Mouse (Mus musculus) E14TG2a.4 (cell line): ENCODE results near the gene Smpd3.
A peak's percentile ranks its signal among the peaks of the same experiment; 100 is the strongest.

ENCODE experiments used
- H3K27me3 ChIP-seq: 2 replicates; pipeline ENCODE4 v1.6.1; 2014; ENCODE audit warnings: low read length, control low read depth; ENCODE audit not compliant: insufficient read depth
- H3K36me3 ChIP-seq: 2 replicates; pipeline ENCODE4 v1.6.1; 2014; ENCODE audit warnings: low read length, control low read depth; ENCODE audit not compliant: insufficient read depth
- H3K4me1 ChIP-seq: replicated peaks from 2 replicates; pipeline ENCODE4 v1.6.1; 2014; ENCODE audit warnings: low read depth, low read length, control low read depth
- H3K4me3 ChIP-seq: replicated peaks from 2 replicates; pipeline ENCODE4 v1.5.1; 2014; ENCODE audit warnings: mild to moderate bottlenecking, low read length
- H3K9me3 ChIP-seq: 2 replicates; pipeline ENCODE4 v1.6.1; 2014; ENCODE audit warnings: low read length, control low read depth
- CTCF ChIP-seq: conservative IDR thresholded peaks from 2 replicates; pipeline ENCODE4 v1.5.1; 2014; ENCODE audit warnings: low read length
- NANOG ChIP-seq: IDR thresholded peaks from 2 replicates; pipeline ENCODE4 v1.6.1; 2014; ENCODE audit warnings: borderline replicate concordance, low read length, mixed read lengths
- POU5F1 ChIP-seq: IDR thresholded peaks from 2 replicates; pipeline ENCODE4 v1.6.1; 2014; ENCODE audit warnings: low read length, borderline replicate concordance

Gene Smpd3

GRCm38 (mm10) chr8:106337852-106338521 lies at the start of gene Smpd3:
TSS of gene Smpd3 (minus strand) at chr8:106337988.
- H3K4me3 ChIP-seq = peak within 1 kb of the TSS; percentile 78
- no peaks in the 10 kb centered on the region for H3K9me3 ChIP-seq
- peaks cover 35% of the 10 kb centered on the region for H3K4me1 ChIP-seq
- peaks cover 36% of the 10 kb centered on the region for H3K27me3 ChIP-seq
- no peaks in the 10 kb centered on the region for H3K36me3 ChIP-seq
- TF ChIP-seq NANOG (no peak), CTCF (no peak), POU5F1 (no peak)

- Histone ChIP-seq H3K4me3 (no peak overlapping the region), H3K9me3 (no peaks in the 10 kb centered on the region), H3K36me3 (no peaks in the 10 kb centered on the region), H3K4me1 (no peaks in the 10 kb centered on the region), H3K27me3 (peaks cover 19% of the 10 kb centered on the region; the same call in 1 of the 2 replicates)
- no peak for TF ChIP-seq POU5F1
- no peak for TF ChIP-seq NANOG
- no peak for TF ChIP-seq CTCF
Observed at GRCm38 (mm10) chr8:106381026-106381425, 43.2 kb upstream of the Smpd3 start.

DNA sequence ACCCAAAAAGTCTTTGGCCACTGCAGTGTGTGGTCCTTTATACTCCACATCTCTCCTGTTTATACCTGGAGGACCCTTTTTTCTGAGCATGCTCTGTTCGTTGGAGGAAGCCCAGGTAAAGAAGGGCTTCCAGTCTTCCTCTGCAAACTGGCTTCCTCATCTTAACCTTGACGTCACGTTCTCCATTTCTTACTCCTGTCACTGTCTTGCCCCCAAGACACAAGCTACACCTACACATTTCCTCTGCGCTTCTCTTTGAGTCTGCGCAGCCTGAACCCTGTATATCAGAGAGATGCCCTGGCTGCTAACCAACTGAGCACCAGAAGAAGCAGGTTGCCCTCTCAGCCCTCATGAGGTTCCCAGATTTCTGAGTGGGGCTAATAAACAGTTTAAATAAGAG lies 41.6 kb upstream of the Smpd3 start:
- no peaks in the 10 kb centered on the region for H3K9me3 ChIP-seq
- no peaks in the 10 kb centered on the region for H3K4me1 ChIP-seq
- H3K36me3 ChIP-seq = no peaks in the 10 kb centered on the region
- no peak for TF ChIP-seq NANOG
- TF ChIP-seq POU5F1 = no peak
- no peak for TF ChIP-seq CTCF
- H3K27me3 ChIP-seq = peaks cover 17% of the 10 kb centered on the region; the same call in 1 of the 2 replicates
- H3K4me3 ChIP-seq = no peak overlapping the region

DNA sequence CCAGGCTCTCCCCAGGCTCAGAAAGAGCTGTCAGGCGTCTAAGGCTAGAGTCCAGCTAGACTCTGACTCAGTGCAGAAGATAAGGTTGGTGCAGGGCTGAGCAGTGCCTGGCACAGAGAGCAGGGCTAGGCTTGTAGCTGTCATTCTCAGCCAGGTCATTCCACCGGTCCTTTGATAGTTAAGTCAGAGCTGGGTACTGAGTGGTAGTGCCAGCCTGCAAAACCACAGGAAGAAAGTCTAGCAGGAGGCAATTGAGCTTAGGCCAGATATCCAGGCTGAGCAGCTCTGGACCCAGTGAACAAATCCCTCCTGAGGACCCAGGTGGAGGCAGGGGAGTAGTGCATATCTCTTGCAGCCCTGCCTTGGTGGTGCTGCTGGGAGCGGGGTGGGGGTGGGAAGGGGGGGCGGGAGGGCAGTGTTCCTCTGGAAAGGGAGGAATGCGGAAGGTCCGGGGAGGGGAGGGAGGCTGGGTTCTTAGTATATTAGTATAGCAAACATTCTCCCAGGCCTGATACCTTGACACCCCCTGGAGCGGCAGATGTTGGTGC lies 40.8 kb upstream of the Smpd3 start:
- no peaks in the 10 kb centered on the region for H3K36me3 ChIP-seq
- H3K27me3 ChIP-seq = peaks cover 10% of the 10 kb centered on the region; the same call in 1 of the 2 replicates
- H3K4me3 ChIP-seq = no peak overlapping the region
- no peaks in the 10 kb centered on the region for H3K9me3 ChIP-seq
- TF ChIP-seq CTCF (no peak), POU5F1 (no peak), NANOG (no peak)
- no peaks in the 10 kb centered on the region for H3K4me1 ChIP-seq

DNA sequence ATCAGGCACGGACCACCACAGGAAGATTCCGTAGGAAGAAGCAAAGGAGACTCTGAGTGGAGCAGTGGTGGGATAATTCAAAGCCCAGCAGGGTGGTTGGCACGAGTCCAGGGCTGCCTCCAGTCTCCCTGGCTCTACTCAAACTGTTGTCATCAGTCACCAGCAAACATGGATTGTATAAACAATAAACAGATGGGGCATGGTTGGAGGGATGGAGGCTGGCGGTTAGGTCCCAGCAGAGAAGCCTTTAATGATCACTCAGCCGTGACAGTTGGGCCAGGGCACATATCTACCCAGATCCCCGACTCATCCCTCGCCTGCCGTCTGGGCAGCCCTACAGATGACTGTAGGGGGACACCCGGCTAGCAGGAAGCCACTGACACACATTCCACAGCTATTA lies 39.1 kb upstream of the Smpd3 start:
- no peak for TF ChIP-seq NANOG
- TF ChIP-seq POU5F1 = no peak
- TF ChIP-seq CTCF = no peak
- H3K36me3 ChIP-seq = no peaks in the 10 kb centered on the region

GRCm38 (mm10) chr8:106375957-106376356 lies 38.2 kb upstream of the Smpd3 start:
- TF ChIP-seq NANOG (no peak), POU5F1 (no peak), CTCF (no peak)
- H3K9me3 ChIP-seq = no peaks in the 10 kb centered on the region
- H3K4me3 ChIP-seq = no peak overlapping the region
- H3K4me1 ChIP-seq = no peaks in the 10 kb centered on the region
- peaks cover 6% of the 10 kb centered on the region; the same call in 1 of the 2 replicates for H3K27me3 ChIP-seq
- H3K36me3 ChIP-seq = no peaks in the 10 kb centered on the region

More for the DNA sequence above, 39.1 kb upstream of the Smpd3 start:
- no peaks in the 10 kb centered on the region for H3K9me3 ChIP-seq
- no peak overlapping the region for H3K4me3 ChIP-seq
- H3K27me3 ChIP-seq = peaks cover 6% of the 10 kb centered on the region; the same call in 1 of the 2 replicates
- no peaks in the 10 kb centered on the region for H3K4me1 ChIP-seq

GRCm38 (mm10) chr8:106369069-106369468 lies 31.3 kb upstream of the Smpd3 start:
- Histone ChIP-seq H3K36me3 (no peaks in the 10 kb centered on the region), H3K9me3 (no peaks in the 10 kb centered on the region), H3K27me3 (peaks cover 16% of the 10 kb centered on the region; the same call in 1 of the 2 replicates), H3K4me3 (no peak overlapping the region), H3K4me1 (peaks cover 8% of the 10 kb centered on the region)
- TF ChIP-seq CTCF (no peak), NANOG (no peak), POU5F1 (no peak)

- Histone ChIP-seq H3K4me3 (no peak overlapping the region), H3K4me1 (peaks cover 9% of the 10 kb centered on the region), H3K27me3 (peaks cover 16% of the 10 kb centered on the region; the same call in 1 of the 2 replicates), H3K36me3 (no peaks in the 10 kb centered on the region), H3K9me3 (no peaks in the 10 kb centered on the region)
- TF ChIP-seq NANOG (no peak), POU5F1 (no peak), CTCF (peak; percentile 93)
Observed at GRCm38 (mm10) chr8:106368501-106368900, 30.7 kb upstream of the Smpd3 start.
